Mouse (Mus musculus) adrenal gland, postnatal 10 days (tissue): ENCODE data around the gene Bak1. TPM values are rescaled to one million over a fixed set of nuclear protein-coding genes. Genes with fewer than 3 reads are reported as not detected.

ENCODE experiments used
- DNase-seq: peaks from one replicate; pipeline ENCODE4 v3.0.0; 2021; ENCODE audit warnings: mixed read lengths
- total RNA-seq, 2 experiments: library from RNA; stranded (reverse); gene quantifications; 2 replicates each; pipeline ENCODE4 v1.2.3; 2021

Bak1 gene
- total RNA-seq, 2 experiments from 2014 or later = 35.4 to 42.4 TPM

GRCm38 (mm10) chr17:27021076-27021475, 7.7 kb downstream of the Bak1 start:
- DNase-seq = no peak

GRCm38 (mm10) chr17:27018555-27019196, 10.1 kb downstream of the Bak1 start:
- peak; percentile 39 for DNase-seq

- DNase-seq = peak; percentile 94
These were observed 11.0 kb downstream of the Bak1 start for GRCm38 (mm10) chr17:27017564-27018499.

GRCm38 (mm10) chr17:27012909-27013308, 15.9 kb downstream of the Bak1 start:
- DNase-seq = no peak

GRCm38 (mm10) chr17:27011998-27012672, 16.7 kb downstream of the Bak1 start:
- DNase-seq = no peak

GRCm38 (mm10) chr17:27011167-27011566, 17.6 kb downstream of the Bak1 start:
- no peak for DNase-seq

- DNase-seq = no peak
These were observed 20.5 kb downstream of the Bak1 start for GRCm38 (mm10) chr17:27008277-27008676.

GRCm38 (mm10) chr17:27005644-27006043, 23.2 kb downstream of the Bak1 start:
- no peak for DNase-seq

- DNase-seq = no peak
These were observed 23.8 kb downstream of the Bak1 start for GRCm38 (mm10) chr17:27004903-27005485.

- peak; percentile 81 for DNase-seq
These were observed 24.4 kb downstream of the Bak1 start for GRCm38 (mm10) chr17:27004431-27004830.

GRCm38 (mm10) chr17:27001889-27002288, 26.9 kb downstream of the Bak1 start:
- DNase-seq = no peak

- peak; percentile 55 for DNase-seq
These were observed 27.7 kb downstream of the Bak1 start for GRCm38 (mm10) chr17:27001151-27001550.

GRCm38 (mm10) chr17:26999996-27000395, 28.8 kb downstream of the Bak1 start:
- no peak for DNase-seq

- no peak for DNase-seq
These were observed 30.5 kb downstream of the Bak1 start for GRCm38 (mm10) chr17:26998283-26998682.

- no peak for DNase-seq
These were observed 31.1 kb downstream of the Bak1 start for GRCm38 (mm10) chr17:26997661-26998060.

GRCm38 (mm10) chr17:26995562-26995961, 33.2 kb downstream of the Bak1 start:
- DNase-seq = no peak

GRCm38 (mm10) chr17:26995006-26995405, 33.8 kb downstream of the Bak1 start:
- DNase-seq = no peak

GRCm38 (mm10) chr17:26994410-26994809, 34.4 kb downstream of the Bak1 start:
- DNase-seq = peak; percentile 86

GRCm38 (mm10) chr17:26990521-26990920, 38.3 kb downstream of the Bak1 start:
- no peak for DNase-seq

- no peak for DNase-seq
These were observed 43.2 kb downstream of the Bak1 start for GRCm38 (mm10) chr17:26985503-26986179.

GRCm38 (mm10) chr17:26983382-26983781, 45.4 kb downstream of the Bak1 start:
- no peak for DNase-seq

GRCm38 (mm10) chr17:26981050-26981449, 47.8 kb downstream of the Bak1 start:
- no peak for DNase-seq
